In genomic region chr19:56546031-56546430, GRCm38 (mm10) we compare ENCODE assay signal across 28 mouse cellular contexts. TPM values are rescaled to one million over a fixed set of nuclear protein-coding genes. Genes with fewer than 3 reads are reported as not detected.
A peak's percentile ranks its signal among the peaks of the same experiment; 100 is the strongest.
DNase-seq lines count a peak whose midpoint lies in the region; ATAC-seq and TF ChIP-seq lines count a peak whose summit lies in the region.
"Had no signal": no experiment of that assay in that cellular context is flagged by ENCODE, and none has a peak within 500 bp of the region (broad histone marks: within the 10 kb centered on the region; RNA-seq: fewer than 3 reads in every experiment).

No protein-coding gene starts in this region.

- H3K79me2 ChIP-seq in CH12.LX (replicated peaks; ENCODE audit: control insufficient read depth, extremely low read depth, insufficient read depth, poor library complexity, severe bottlenecking): peaks cover 17% of the 10 kb centered on the region

- dilution Hi-C loops in CH12.LX (cut with MboI; ENCODE audit: extremely low pct_ligation_motif_present, extremely low pct_unique_long_range_greater_than_20kb, low sequenced_read_pairs): no loop called here

- no peak for ATAC-seq in liver, embryonic 12.5 days
- ATAC-seq in liver, postnatal 0 days: no peak
- no peak for ATAC-seq in kidney, embryonic 15.5 days (replicated peaks; ENCODE audit: low FRiP score)
- ATAC-seq: forebrain, embryonic 15.5 days; intestine, postnatal 0 days; midbrain, embryonic 16.5 days had no signal

- peak; percentile 39 for DNase-seq in 3T3-L1 (ENCODE audit: low read depth, low spot score)
- peak; percentile 55 for DNase-seq in CH12.LX (ENCODE audit: extremely low read depth)
- DNase-seq in liver, postnatal 0 days: no peak
- DNase-seq in spleen, adult 12 weeks (ENCODE audit: low spot score): no peak
- no peak for DNase-seq in lung, postnatal 36 days
- DNase-seq: adrenal gland, postnatal 25 days; cerebellum, adult 2 months; cerebellum, postnatal 36 days; gastrocnemius, adult 2 months; gastrocnemius, postnatal 36 days; heart, adult 18-20 months; kidney, postnatal 25 days; left cerebral cortex, postnatal 4 days; lung, embryonic 14.5 days; lung, postnatal 14 days; right cerebral cortex, postnatal 25 days; spleen, adult 18-20 months; thymus, postnatal 25 days had no signal

- no peaks in the 10 kb centered on the region for H3K9me3 ChIP-seq in CH12.LX (replicated peaks; ENCODE audit: low read length)
- no peaks in the 10 kb centered on the region for H3K9me3 ChIP-seq in liver, embryonic 12.5 days (replicated peaks)
- H3K9me3 ChIP-seq in liver, postnatal 0 days (ENCODE audit: low read length): no peaks in the 10 kb centered on the region
- no peaks in the 10 kb centered on the region for H3K9me3 ChIP-seq in kidney, embryonic 15.5 days (replicated peaks)
- H3K9me3 ChIP-seq: forebrain, embryonic 10.5 days; forebrain, embryonic 15.5 days; G1E had no signal

- H3K9ac ChIP-seq in CH12.LX (ENCODE audit: insufficient read depth, low read depth): peak overlapping the region; percentile 89
- H3K9ac ChIP-seq in liver, embryonic 12.5 days: no peak overlapping the region
- H3K9ac ChIP-seq in liver, postnatal 0 days (replicated peaks): no peak overlapping the region
- H3K9ac ChIP-seq in kidney, embryonic 15.5 days: no peak overlapping the region
- H3K9ac ChIP-seq: forebrain, embryonic 15.5 days; hindbrain, embryonic 14.5 days; lung, embryonic 14.5 days had no signal

- TF ChIP-seq EP300 in CH12.LX (IDR thresholded peaks at IDR 0.05; ENCODE audit: low read length): peak; percentile 73
- no peak for TF ChIP-seq EP300 in liver, postnatal 0 days (IDR thresholded peaks at IDR 0.05; ENCODE audit: low read depth)

- peaks cover 19 to 42% of the 10 kb centered on the region in 2 experiments for H3K36me3 ChIP-seq in CH12.LX (replicated peaks in 1 of 2; ENCODE audit: control insufficient read depth in 1 of 2, insufficient read depth in 1 of 2, low read length in 1 of 2)
- H3K36me3 ChIP-seq in liver, embryonic 12.5 days: peaks cover 44% of the 10 kb centered on the region
- H3K36me3 ChIP-seq in liver, postnatal 0 days (replicated peaks; ENCODE audit: insufficient read depth, low read length): peaks cover 28% of the 10 kb centered on the region
- peaks cover 39% of the 10 kb centered on the region for H3K36me3 ChIP-seq in kidney, embryonic 15.5 days

- H3K4me3 ChIP-seq in CH12.LX (replicated peaks in 1 of 3; ENCODE audit: low read depth in 2 of 3, low read length in 2 of 3, poor library complexity in 1 of 3): peak overlapping the region in 2 of 3 experiments; percentile 39 to 98
- H3K4me3 ChIP-seq in liver, embryonic 12.5 days: no peak overlapping the region
- peak overlapping the region; percentile 6; the same call in 1 of the 2 replicates for H3K4me3 ChIP-seq in liver, postnatal 0 days (ENCODE audit: low read depth, low read length)
- no peak overlapping the region for H3K4me3 ChIP-seq in kidney, embryonic 15.5 days (replicated peaks)
- H3K4me3 ChIP-seq: forebrain, embryonic 10.5 days; forebrain, embryonic 15.5 days; gastrocnemius, adult 2 months had no signal

- no peak for TF ChIP-seq CTCF in CH12.LX (conservative IDR thresholded peaks at IDR 0.05 in 1 of 2, IDR thresholded peaks at IDR 0.05 in 1 of 2; ENCODE audit: low read depth in 2 of 2, low read length in 2 of 2)
- TF ChIP-seq CTCF in liver, postnatal 0 days (IDR thresholded peaks at IDR 0.05; ENCODE audit: low read depth): no peak

- in situ Hi-C loops in CH12.LX (cut with MboI; ENCODE audit: low pct_ligation_motif_present, low pct_unique_long_range_greater_than_20kb, low sequenced_read_pairs): no loop called here

- H3K27ac ChIP-seq in CH12.LX (ENCODE audit: insufficient read depth, low read depth): 0 out of 2 replicates have a peak overlapping the region, but pooled peaks have one; percentile 3
- no peak overlapping the region for H3K27ac ChIP-seq in liver, embryonic 12.5 days
- peak overlapping the region; percentile 8; the same call in 1 of the 2 replicates for H3K27ac ChIP-seq in liver, postnatal 0 days (ENCODE audit: low read depth)
- no peak overlapping the region for H3K27ac ChIP-seq in kidney, embryonic 15.5 days
- H3K27ac ChIP-seq: forebrain, embryonic 10.5 days; forebrain, embryonic 15.5 days; gastrocnemius, adult 2 months; hindbrain, embryonic 14.5 days had no signal

- no peak for TF ChIP-seq RAD21 in CH12.LX (IDR thresholded peaks at IDR 0.05; ENCODE audit: low read depth, low read length)

- no peaks in the 10 kb centered on the region for H3K27me3 ChIP-seq in CH12.LX (replicated peaks)
- H3K27me3 ChIP-seq in liver, embryonic 12.5 days (replicated peaks): no peaks in the 10 kb centered on the region
- no peaks in the 10 kb centered on the region for H3K27me3 ChIP-seq in liver, postnatal 0 days (ENCODE audit: insufficient read depth, low read length)
- no peaks in the 10 kb centered on the region for H3K27me3 ChIP-seq in kidney, embryonic 15.5 days
- H3K27me3 ChIP-seq: forebrain, embryonic 15.5 days had no signal

- H3K4me2 ChIP-seq in CH12.LX (ENCODE audit: insufficient read depth, low read depth, poor library complexity, severe bottlenecking): peak overlapping the region; percentile 85
- peak overlapping the region; percentile 86 for H3K4me2 ChIP-seq in liver, embryonic 12.5 days
- H3K4me2 ChIP-seq in liver, postnatal 0 days (ENCODE audit: low read depth, low read length): peak overlapping the region; percentile 91
- no peak overlapping the region for H3K4me2 ChIP-seq in kidney, embryonic 15.5 days
- H3K4me2 ChIP-seq: forebrain, embryonic 15.5 days; heart, embryonic 11.5 days; hindbrain, embryonic 14.5 days; midbrain, embryonic 11.5 days had no signal

- peaks cover 0 to 44% of the 10 kb centered on the region in 2 experiments; a peak in 2 of 4 replicates for H3K4me1 ChIP-seq in CH12.LX (ENCODE audit: control insufficient read depth in 1 of 2, insufficient read depth in 2 of 2)
- H3K4me1 ChIP-seq in liver, embryonic 12.5 days: peaks cover 59% of the 10 kb centered on the region
- peaks cover 28% of the 10 kb centered on the region for H3K4me1 ChIP-seq in liver, postnatal 0 days (ENCODE audit: insufficient read depth)
- peaks cover 23% of the 10 kb centered on the region for H3K4me1 ChIP-seq in kidney, embryonic 15.5 days

- no peak for TF ChIP-seq POLR2A in CH12.LX (IDR thresholded peaks at IDR 0.05; ENCODE audit: low read depth, low read length)

TF ChIP-seq in CH12.LX, 34 proteins besides CTCF, POLR2A, EP300 and RAD21 (continues in another document):
- TF ChIP-seq TBP (conservative IDR thresholded peaks at IDR 0.05; ENCODE audit: low read depth, low read length) (0 out of 2 replicates have a peak, but pooled peaks have one; percentile 19), USF2 (conservative IDR thresholded peaks at IDR 0.05; ENCODE audit: low read depth, low read length) (no peak), JUN (IDR thresholded peaks at IDR 0.05; ENCODE audit: insufficient read depth, low read depth, low read length) (peak; percentile 74), ETS1 (conservative IDR thresholded peaks at IDR 0.05; ENCODE audit: low read depth, low read length) (peak; percentile 39; the same call in 1 of the 2 replicates), E2F4 (IDR thresholded peaks at IDR 0.05; ENCODE audit: insufficient replicate concordance, low read depth, low read length) (no peak), SMC3 (IDR thresholded peaks at IDR 0.05; ENCODE audit: low read depth, low read length) (no peak), HCFC1 (IDR thresholded peaks at IDR 0.05; ENCODE audit: low read depth, low read length) (no peak), UBTF (IDR thresholded peaks at IDR 0.05; ENCODE audit: low read depth, low read length) (no peak), MXI1 (IDR thresholded peaks at IDR 0.05; ENCODE audit: low read depth, low read length) (no peak), MYC (IDR thresholded peaks at IDR 0.05; ENCODE audit: low read depth, low read length) (peak; percentile 61; the same call in 1 of the 2 replicates), CHD2 (IDR thresholded peaks at IDR 0.05; ENCODE audit: low read length) (no peak), MAX (IDR thresholded peaks at IDR 0.05; ENCODE audit: low read length) (no peak), ZC3H11A (IDR thresholded peaks at IDR 0.05; ENCODE audit: low read depth, low read length) (no peak), GABPA (IDR thresholded peaks at IDR 0.05; ENCODE audit: insufficient replicate concordance, low read depth, low read length) (no peak), POLR2AphosphoS2 (IDR thresholded peaks at IDR 0.05; ENCODE audit: low read depth, low read length) (no peak), ELF1 (IDR thresholded peaks at IDR 0.05; ENCODE audit: low read depth, low read length) (no peak), ZMIZ1 (IDR thresholded peaks at IDR 0.05; ENCODE audit: low read depth, low read length) (no peak), IRF4 (IDR thresholded peaks at IDR 0.05; ENCODE audit: low read depth, low read length) (peak; percentile 68), BHLHE40 (IDR thresholded peaks at IDR 0.05; ENCODE audit: low read depth, low read length) (no peak), PAX5 (IDR thresholded peaks at IDR 0.05; ENCODE audit: low read length) (no peak), ZKSCAN1 (IDR thresholded peaks at IDR 0.05; ENCODE audit: borderline replicate concordance, low read depth, low read length) (no peak), CHD1 (IDR thresholded peaks at IDR 0.05; ENCODE audit: low read depth, low read length) (no peak), KAT2A (IDR thresholded peaks at IDR 0.05; ENCODE audit: insufficient replicate concordance, low read length) (no peak), ZNF384 (IDR thresholded peaks at IDR 0.05; ENCODE audit: low read depth, low read length) (no peak), SIN3A (IDR thresholded peaks at IDR 0.05; ENCODE audit: low read length) (no peak), NRF1 (IDR thresholded peaks at IDR 0.05; ENCODE audit: low read depth, low read length) (no peak)

RNA-seq across cellular contexts. Expression of gene Dclre1a, which starts 2.0 kb away (rescaled TPM):
- 8.3 and 9.3 TPM in 2 replicates for total RNA-seq in CH12.LX (2012; rRNA removed)
- 14.8 and 15.7 TPM in 2 replicates for total RNA-seq in CH12.LX (2014; rRNA removed)
- 11.4 and 13.1 TPM in 2 replicates for polyA plus RNA-seq in CH12.LX (2012; ENCODE audit: insufficient read length, low read depth)
- 18.9 and 19.3 TPM in 2 replicates for polyA plus RNA-seq in liver, embryonic 12.5 days (2016; fragmentation: Nextera tagmentation; extraction: Ambion mirVana)
- polyA plus RNA-seq in liver, postnatal 0 days (2015; fragmentation: Nextera tagmentation; extraction: Ambion mirVana): 12.1 and 14.8 TPM in 2 replicates
- 18.0 and 21.6 TPM in 2 replicates for polyA plus RNA-seq in kidney, embryonic 15.5 days (2015; fragmentation: Nextera tagmentation; extraction: Ambion mirVana)

RNA-seq across cellular contexts. Expression of gene Nhlrc2, which starts 2.0 kb away (rescaled TPM):
- 9.5 and 9.9 TPM in 2 replicates for total RNA-seq in CH12.LX (2012; rRNA removed)
- 12.6 and 12.9 TPM in 2 replicates for total RNA-seq in CH12.LX (2014; rRNA removed)
- 18.3 and 22.9 TPM in 2 replicates for polyA plus RNA-seq in CH12.LX (2012; ENCODE audit: insufficient read length, low read depth)
- polyA plus RNA-seq in liver, embryonic 12.5 days (2016; fragmentation: Nextera tagmentation; extraction: Ambion mirVana): 11.1 and 12.0 TPM in 2 replicates
- polyA plus RNA-seq in liver, postnatal 0 days (2015; fragmentation: Nextera tagmentation; extraction: Ambion mirVana): 6.5 and 6.6 TPM in 2 replicates
- 15.2 and 16.0 TPM in 2 replicates for polyA plus RNA-seq in kidney, embryonic 15.5 days (2015; fragmentation: Nextera tagmentation; extraction: Ambion mirVana)

Comparison
In these comparisons a context has a peak if more than half of its experiments do, and no peak if none do; other contexts are left out.
1. H3K27ac ChIP-seq: peak in CH12.LX (single experiment) and liver, postnatal 0 days (single experiment); none in liver, embryonic 12.5 days (single experiment) and kidney, embryonic 15.5 days (single experiment).
2. H3K4me3 ChIP-seq: peak in CH12.LX (2 of 3) and liver, postnatal 0 days (single experiment); none in liver, embryonic 12.5 days (single experiment) and kidney, embryonic 15.5 days (single experiment).
3. DNase-seq: peak in 3T3-L1 (single experiment) and CH12.LX (single experiment); none in liver, postnatal 0 days (single experiment), spleen, adult 12 weeks (single experiment) and lung, postnatal 36 days (single experiment).